Mouse (Mus musculus) brain, embryonic 14.5 days (tissue): ENCODE measurements around the gene Rapgef6.

Source experiments
- CTCF ChIP-seq: fragments of 200-500 bp; IDR thresholded peaks from 2 replicates; pipeline ENCODE4 v1.5.1; 2012; ENCODE audit warnings: inconsistent platforms, mild to moderate bottlenecking, moderate library complexity, borderline replicate concordance; ENCODE audit not compliant: insufficient read depth, insufficient read length; ENCODE audit errors: extremely low read depth
- POLR2A ChIP-seq: fragments of 200-500 bp; IDR thresholded peaks from 2 replicates; pipeline ENCODE4 v1.6.1; 2012; ENCODE audit warnings: mild to moderate bottlenecking, inconsistent platforms, borderline replicate concordance; ENCODE audit not compliant: poor library complexity, insufficient read depth, insufficient read length, severe bottlenecking; ENCODE audit errors: extremely low read depth

GRCm38 (mm10) chr11:54724353-54725034, 201.8 kb downstream of the Rapgef6 start:
- TF ChIP-seq POLR2A (no peak), CTCF (no peak)
